Mouse (Mus musculus) naive thymus-derived CD4-positive, alpha-beta T cell, adult 2 months (primary cell): ENCODE results near the gene Tnik.

ENCODE experiments used
- DNase-seq: peaks from one replicate; pipeline ENCODE4 v3.0.0-alpha.2; 2011; ENCODE audit warnings: low read depth

The Tnik gene

DNA sequence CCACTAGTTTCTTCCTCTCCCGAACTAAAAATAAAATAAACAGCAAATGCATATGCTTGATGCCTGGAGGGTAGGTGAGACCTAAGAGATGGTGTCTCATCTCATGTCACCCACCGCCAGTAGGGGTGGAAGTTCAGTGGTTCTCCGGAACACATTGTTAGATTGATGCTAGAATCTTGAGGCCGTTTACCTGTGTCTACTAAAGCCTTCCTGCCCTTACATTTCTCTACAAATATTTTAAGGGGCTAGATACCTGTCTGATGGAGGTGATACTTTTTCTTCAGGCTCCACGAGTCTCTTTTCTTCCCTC is 1.8 kb downstream of the Tnik start:
- DNase-seq, result peak; percentile 53

DNA sequence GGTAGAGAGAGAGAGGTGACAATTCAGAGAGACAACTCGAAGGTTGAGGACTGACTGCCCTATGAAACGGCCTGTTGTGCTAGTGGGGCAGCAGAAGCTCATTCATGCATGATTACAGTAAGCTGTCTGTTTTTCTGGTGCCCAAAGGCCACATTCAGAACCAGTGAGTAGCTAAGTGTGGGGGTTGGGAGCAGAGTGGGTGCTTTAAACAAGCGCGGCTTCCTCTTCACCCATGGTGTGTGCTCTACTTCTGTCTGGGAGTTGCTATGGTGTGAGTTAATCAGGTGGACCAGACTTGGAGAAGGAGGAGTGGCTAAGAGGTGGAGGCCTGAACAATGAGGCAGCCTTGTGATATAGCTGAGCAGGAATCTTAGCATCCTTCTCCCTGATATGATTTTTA is 2.2 kb downstream of the Tnik start:
- DNase-seq, result peak; percentile 52

DNA sequence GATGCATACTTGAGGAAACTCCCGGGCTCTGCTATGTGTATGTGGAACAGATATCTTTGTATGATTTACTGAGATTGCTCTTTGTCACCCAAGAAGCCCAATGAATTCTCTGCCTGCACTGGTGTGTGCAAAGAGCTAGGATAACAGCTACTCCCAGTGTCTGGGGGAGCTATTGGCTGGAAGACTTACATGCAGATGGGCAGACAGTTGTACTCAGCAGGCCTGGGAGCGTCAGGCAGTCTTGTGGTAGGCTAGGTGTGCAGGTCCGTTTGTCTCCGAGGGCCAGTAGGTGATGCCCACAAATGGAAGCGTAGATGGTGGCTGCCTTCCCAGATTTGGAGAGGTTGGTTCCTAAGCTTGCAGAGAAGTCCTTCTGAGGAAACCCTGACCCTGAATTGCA is 2.6 kb downstream of the Tnik start:
- DNase-seq, result no peak

DNA sequence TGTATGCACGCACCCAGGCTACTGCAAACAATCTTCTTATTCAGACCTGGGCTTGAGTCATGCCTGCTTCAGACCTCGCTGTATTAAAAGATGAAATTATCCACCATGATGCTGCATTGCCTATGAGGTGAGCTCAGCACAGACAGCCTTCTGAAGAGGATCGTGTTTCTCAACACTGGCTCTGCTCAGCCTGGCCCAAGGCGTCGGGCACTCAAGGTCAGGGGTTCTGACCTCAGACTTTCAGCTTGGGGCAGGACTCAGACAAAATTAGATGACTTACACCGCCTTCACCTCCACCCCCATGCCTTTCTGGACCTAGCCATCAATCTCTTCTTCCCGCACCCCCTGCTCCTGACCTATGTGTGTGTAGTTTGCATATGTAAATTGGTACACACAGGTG is 4.2 kb downstream of the Tnik start:
- DNase-seq, result no peak

DNA sequence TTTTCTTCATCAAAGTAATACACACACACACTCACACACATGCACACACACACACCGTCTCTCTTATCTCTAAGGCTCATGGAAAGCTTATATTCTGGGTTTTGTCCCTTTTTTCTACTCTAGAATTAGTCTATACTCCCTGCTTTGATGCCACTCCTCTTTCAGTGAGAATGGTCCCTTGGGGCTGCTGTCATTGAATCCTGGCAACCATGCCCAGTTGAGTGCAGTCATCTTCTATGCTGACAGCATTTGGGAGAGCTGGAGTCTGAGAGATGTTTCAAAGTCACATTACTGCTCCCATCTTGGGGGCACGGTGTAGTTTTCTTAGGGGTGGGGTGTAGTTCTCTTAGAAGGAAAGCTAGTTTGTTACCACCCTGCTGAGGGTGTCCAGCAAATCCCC is 6.7 kb downstream of the Tnik start:
- DNase-seq, result no peak

DNA sequence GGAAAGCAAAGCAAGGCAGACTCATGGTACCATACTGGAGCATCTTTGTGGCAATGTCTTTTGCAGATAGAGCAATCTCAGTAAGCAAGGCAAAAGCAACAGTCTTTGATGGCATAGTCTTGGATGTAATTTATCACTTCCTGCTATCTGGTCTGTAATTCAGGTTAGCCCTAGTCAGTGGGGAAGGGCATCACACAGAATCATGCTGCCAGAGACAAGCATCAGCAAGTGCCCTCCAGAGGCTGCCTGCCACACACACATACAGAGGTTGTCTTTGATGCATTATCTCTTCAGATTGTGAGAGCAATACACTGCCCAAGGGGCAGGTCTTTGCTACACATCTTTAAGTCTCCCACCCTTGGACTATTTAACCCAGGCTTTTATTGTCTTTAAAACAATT is 8.9 kb downstream of the Tnik start:
- peak; percentile 20 for DNase-seq

DNA sequence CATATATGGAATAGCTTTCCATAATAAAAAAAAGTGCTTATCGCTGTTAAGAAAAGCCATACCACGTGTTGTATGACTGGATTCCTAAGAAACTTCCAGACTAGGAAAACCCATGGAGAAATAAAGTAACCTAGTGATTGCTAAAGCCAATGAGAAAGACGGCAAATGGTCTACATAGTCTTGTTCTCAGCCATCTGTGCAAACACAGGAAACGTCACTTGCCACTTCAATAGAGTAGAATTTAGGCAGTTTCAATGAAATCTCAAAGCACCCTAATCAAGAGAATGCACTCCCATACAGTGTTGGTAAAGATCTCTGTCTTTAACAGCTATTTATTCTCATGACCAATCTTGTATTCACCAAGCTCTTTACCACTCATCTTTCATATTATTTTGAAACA is 11.7 kb downstream of the Tnik start:
- DNase-seq, result peak; percentile 53

DNA sequence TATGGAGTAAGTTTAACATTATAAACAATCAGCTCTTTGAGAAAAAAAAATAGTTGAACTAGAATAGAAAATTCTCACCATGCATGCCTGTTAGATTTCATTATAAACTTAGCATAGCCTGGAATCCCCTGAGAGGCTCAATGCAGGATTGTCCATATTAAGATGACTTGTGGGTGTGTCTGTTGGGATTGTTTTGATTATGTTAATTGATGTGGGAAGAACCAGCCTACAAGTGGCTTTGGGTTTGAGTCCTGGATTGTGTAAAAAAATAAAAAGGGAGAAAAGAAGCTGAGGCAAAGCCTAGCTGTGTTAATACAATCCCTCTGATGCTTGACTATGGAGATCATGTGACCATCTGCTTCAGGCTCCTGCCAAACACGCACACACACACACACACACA is 26.7 kb downstream of the Tnik start:
- DNase-seq, result no peak

DNA sequence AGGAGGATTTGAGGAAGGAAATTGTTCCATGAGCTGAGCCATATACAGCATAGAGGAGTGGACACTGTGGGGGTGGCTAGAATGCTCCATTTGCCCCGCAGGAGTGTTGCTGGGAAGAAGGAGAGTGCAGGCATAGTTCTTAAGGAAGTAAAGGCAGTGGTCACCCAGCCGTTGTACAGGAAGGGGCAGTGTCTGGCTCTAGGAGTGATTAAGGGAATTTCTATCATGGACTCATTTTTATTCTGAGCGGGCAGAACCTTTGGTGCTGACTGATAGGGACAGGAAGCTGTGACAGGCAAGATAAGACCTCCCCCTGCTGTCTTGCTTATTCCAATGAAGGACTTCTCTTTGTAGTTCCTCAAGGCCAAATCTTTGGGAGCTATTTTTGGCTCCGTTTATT is 38.4 kb downstream of the Tnik start:
- DNase-seq, result no peak

DNA sequence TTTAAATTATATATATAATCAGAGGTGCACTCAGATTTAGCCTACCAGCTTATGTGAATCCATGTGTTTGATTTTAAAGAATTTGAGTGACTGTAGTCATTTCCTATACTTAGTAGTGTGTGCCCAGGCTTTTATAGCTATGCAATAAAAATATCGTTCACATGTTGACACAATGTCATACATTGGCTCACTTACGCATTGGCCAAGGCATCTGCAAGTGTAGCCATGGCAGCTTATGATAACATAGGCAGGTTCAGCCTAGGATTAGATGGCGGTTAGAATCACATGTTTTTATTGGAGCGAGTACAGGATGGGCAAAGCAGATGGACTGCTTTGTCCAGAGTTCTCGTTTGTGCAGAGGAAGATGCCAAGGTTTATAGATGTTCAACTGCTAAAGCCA is 40.9 kb downstream of the Tnik start:
- no peak for DNase-seq

DNA sequence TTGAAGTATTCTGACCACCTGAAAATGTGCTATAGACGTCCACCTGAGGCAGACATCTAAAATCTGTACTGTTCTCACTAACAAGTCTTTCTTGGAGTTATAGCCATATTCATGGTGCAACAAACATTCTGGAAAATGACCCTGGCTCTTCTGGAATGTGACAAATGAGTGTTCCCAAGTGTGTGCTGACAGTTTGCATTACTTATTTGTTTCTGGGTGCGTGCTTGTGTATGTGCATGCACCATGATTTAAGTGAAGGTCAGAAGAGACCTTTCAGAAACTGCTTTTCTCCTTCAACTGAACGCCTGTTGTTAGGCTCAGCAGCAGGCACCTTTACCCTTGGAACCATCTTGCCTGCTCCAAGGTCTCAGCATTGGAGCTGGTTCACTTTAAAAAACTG is 43.8 kb downstream of the Tnik start:
- no peak for DNase-seq

DNA sequence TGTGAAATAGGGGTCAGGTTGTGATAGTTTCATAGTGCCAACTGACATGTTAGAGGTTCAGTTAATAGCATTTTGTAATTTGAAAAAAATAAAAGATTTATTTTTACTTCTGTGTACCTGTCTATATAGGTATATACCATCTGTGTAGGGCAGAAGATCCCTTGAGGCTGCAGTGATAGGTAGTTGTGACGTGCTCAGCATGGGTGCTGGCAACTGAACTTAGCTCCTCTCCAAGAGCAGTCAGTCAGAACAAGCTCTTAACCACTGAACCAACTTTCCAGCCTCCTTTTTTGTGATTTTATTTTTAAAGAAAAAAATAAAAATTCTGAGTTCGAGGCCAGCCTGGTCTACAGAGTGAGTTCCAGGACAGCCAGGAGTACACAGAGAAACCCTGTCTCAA is 51.4 kb downstream of the Tnik start:
- DNase-seq, result no peak

DNA sequence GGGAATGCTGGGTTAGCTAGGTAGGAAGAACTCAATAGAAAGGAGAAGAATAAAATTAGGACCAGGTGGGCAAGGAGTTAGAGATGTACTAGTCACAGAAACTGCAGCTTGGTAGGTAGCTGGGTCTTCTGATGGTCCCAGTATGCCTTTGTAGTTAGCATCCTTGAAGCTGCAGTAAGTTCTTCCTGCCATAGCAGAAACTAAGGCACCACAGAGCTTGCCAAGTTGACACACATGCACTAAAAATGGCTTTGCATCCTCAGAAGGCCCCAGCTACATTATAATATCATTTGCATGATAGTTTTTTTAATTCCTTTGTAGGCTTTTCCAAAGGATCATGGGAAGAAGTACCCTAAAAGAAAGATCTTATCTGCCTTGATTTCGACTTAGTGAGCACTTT is 54.3 kb downstream of the Tnik start:
- no peak for DNase-seq

DNA sequence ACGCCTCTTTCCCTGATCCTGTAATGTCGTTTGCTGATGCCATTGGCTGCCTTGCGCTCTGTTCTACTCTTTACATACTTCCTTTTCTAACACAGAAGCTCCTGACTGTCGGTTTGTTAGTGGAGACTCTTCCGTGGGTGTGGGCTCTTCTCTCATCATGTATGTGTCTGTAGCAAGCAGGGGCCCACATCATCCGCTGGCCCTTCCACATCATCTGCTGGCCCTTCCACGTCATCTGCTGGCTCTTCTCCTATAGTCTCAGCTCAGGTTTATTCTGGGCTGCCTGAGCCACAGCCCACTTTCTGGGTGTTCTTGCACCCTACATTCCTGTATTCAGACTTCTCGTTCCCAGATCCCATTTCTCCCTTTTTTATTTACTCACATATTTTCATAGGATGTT is 58.6 kb downstream of the Tnik start:
- no peak for DNase-seq

DNA sequence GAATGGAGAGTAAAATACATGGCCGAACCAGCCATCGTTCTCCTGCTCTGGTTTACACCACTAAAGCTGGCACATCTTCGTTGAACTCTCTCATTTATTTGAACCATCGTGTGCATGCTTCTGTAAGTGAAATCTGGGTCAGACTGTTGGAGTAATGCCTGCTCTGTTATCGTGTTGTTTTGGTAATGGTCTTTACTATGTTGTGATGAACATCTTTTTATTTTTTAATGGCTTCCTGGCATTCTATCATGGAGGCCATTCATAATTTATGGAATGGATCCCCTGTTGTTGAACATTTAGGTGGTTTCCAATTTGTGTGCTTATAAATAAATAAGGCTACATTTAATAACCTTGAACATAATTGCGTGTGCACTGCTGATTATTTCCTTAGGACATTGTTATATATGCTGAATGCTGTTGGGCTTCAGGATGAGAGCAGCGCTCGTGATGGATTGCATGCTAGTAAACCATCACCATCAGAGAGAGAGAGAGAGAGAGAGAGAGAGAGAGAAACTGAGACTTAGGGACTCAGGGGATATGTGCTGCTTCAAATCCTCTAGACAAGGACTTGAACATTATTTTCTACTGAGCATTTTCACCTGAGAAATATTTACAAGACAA is 62.7 kb downstream of the Tnik start:
- no peak for DNase-seq

DNA sequence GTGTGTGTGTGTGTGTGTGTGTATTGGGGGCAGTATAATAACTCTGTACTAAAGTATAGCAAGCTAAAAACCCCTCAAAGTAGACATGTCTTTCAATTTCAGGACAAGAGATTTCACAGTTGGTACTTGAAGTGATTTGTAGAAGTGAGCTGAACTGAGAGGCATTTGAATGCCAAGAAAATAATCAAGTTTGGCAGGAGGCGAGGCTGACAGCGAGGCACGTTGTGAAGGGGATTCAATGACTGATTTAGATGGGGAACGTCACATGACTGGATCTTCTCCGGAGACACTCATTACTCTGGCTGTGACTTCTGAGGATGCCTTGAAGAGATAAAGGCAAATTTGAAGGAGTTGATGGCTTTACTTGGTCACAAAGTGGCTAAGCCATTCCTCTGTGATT is 69.3 kb downstream of the Tnik start:
- no peak for DNase-seq

DNA sequence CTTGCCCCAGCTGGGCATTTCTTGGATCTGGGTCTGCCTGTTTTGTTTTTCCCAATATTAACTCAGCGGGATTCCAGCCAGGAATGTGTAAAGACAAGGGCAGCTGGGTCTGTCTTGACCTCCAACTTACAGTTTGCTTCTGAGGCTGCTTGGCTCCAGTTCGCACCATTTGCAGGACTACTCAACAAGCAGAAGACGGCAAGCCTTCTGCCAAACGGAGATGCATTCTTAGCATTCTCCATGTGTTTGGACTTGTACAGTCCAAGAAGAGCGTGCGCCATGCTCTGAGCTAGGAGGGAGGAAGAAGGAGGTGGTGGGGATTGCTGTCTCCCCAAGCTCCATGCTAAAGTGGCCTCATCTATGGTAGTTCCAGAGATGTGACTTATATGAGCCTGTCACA is 70.9 kb downstream of the Tnik start:
- no peak for DNase-seq

DNA sequence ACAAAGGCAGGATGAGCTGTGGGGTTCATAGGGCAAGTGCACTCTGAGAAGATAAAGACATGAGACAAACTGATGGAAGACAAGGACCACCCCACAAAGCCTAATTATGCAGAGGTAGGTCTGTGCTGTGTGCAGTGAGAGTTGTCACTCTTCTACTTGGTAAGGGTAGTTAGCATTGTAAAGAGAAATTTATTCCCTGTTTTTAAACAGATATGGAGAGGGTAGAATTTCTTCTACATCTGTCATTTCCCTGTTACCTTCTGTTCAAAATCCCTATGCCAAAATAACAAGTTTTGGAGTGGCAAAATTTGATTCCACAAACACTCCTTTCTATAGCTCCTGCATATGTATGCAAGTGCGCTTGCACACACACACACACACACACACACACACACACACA is 71.5 kb downstream of the Tnik start:
- no peak for DNase-seq

DNA sequence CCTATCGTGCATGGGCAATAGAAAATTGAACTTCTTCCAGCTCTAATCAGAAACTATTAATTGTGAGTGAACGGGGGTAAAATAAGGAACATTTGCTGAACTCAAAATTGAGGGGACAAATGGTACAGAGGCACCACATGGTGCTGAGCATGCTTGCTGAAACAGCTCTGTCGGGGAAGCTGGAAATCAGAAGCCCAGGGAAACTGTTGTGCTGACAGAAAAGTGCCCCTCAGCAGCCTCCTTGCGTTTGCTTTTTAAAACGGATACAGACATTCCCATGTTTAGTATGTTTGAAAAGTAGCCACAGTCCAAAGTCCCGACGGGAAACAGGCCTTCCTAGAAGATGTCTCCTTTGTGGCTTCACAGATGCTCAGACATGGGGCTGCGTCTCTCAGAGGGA is 77.1 kb downstream of the Tnik start:
- DNase-seq, result no peak

DNA sequence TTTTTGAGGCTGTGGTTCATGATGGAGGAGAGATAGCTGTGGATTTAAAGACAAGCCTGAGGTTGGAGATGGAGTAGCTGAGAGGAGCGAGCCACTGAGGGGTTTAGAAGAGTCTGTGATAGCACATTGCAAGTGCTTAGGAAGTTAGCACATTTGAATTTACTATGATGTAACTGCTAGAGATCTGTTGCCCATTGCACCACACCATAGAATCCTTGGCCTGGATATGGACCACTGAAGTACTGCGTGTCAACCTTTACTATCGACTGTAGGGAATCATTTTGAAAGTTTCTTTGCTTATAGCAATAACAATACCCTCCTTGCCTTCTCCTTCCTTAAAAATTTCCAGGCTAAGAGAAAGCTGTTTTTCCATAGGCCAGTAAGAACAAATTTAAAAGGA is 80.2 kb downstream of the Tnik start:
- no peak for DNase-seq

DNA sequence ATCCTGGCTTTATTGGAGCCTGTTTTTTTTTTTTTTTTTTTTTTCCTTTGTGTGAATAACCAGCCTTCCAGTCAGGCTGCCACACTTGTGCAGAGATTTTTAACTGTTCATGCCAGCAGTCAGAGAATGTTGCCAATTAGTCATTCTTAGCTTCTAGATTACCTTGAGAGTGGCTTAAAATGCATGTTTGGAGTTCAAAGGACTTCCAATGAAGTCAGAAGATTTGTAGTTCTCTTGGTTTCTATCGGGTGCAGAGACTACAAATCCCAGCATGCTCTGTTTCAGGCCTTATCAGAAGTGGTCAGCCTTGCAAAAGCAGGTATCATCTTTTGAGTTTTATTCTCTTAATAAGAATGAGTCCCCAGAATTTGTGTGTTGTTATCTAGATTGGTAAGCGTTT is 80.6 kb downstream of the Tnik start:
- DNase-seq, result no peak

DNA sequence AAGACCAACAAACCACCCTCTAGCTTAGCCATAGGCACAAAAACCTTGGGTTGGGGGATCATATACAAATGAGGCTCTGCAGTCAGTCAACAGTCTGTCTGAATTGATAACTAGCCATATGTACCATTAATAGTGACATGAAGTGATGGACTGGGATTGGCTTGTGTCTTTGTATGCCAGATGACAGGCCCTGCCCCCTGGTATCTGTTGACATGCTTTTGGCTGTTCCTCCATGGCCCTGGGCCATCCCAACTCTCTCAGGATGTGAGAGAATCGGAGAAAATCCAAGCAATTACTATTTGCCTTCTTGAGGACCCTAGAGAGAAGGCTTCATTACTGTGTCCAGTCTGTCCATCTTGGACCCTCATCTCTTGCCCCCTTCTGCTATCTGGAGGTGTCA is 82.4 kb downstream of the Tnik start:
- no peak for DNase-seq

DNA sequence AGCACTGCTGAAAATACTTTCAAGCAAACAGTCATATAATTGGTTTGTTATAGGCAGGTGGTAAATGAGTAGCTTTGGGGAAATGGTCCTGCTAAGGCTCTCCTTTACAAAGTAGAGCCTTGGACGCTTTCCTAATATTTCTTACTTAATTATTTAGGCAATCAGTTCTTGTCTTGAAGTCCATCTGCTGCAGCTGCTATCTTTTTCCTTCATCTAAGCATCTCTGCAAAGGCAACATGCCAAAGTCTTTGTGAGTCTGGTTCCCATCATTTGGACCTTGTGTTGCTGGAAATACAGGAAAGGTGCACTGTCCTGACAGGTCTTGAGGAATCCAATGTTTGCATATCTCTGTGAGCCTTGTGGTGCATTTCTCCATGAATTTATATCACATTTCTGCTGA is 82.9 kb downstream of the Tnik start:
- no peak for DNase-seq

DNA sequence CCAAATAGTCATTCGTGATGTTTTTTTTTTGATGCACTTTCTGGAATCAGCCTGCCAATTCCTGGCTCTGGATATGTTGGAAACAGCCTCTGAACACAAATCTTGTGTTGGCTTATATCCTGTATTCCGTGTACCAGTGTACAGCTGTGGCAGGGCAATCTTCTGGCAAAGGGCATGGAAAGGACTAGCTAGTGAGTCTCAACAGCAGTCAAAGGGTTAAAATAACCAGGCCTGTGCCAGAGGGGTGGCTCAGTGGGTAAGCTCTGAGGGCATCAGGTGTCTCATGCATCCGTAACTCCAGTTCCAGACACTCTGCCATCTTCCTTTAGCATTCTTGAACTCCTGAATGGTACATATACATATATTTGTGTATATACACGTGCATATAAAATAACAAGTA is 83.5 kb downstream of the Tnik start:
- no peak for DNase-seq

DNA sequence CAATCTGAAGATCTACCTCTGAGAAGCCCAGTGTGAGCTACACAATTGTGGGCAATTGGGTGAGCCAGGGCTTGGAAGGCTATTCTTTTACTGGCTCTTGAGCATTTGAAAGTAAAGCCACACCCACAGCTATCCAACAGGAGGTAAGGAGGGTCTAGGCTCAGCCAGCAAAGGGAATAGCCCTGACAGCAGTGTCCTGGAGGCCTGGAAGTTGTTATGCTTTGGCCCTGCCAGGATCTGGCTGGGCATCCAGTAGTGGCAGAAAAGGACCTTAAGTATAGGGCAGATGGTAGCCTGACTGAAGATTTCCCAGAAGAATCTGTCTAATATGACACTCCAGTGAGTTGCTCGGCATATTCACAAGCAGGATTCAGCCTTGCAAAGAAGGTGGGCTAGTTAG is 85.7 kb downstream of the Tnik start:
- DNase-seq, result no peak
